Comparison of ENCODE assay signal across 8 mouse cellular contexts in genomic region chr1:179545768-179546550, GRCm38 (mm10). TPM values are rescaled to one million over a fixed set of nuclear protein-coding genes. Genes with fewer than 3 reads are reported as not detected.
DNase-seq lines count a peak whose midpoint lies in the region; ATAC-seq and TF ChIP-seq lines count a peak whose summit lies in the region.
"Not testable (repeated sequence)": the region's sequence is repeated elsewhere in the genome, so short reads cannot be mapped to it uniquely, and the experiment has no call there.

TSS of gene Tfb2m (minus strand) at chr1:179546267.
TSS of gene Cnst (plus strand) at chr1:179546370.

- not testable (repeated sequence) for TF ChIP-seq CTCF in cortical plate, adult 2 months (IDR thresholded peaks at IDR 0.05; ENCODE audit: extremely low read depth, insufficient read depth, low read length)

- H3K4me3 ChIP-seq in cortical plate, adult 2 months (ENCODE audit: insufficient read depth, low read length), result peak within 1 kb of the TSS; percentile 62

- peak; percentile 93 for ATAC-seq in activated CD4-positive, CD25-positive, alpha-beta regulatory T cell, adult 4 months
- ATAC-seq in megakaryocyte progenitor cell, adult 5-6 weeks (replicated peaks; ENCODE audit: poor library complexity), result peak; percentile 92

- not testable (repeated sequence) for TF ChIP-seq POLR2A in cortical plate, adult 2 months (IDR thresholded peaks at IDR 0.05; ENCODE audit: extremely low read depth, insufficient read depth, low read length)

- peak; percentile 95 for DNase-seq in gastrocnemius, postnatal 10 days
- peak; percentile 98 for DNase-seq in induced T-regulatory cell, adult 2 months (ENCODE audit: low read depth)
- DNase-seq in left cerebral cortex, adult 9 months (ENCODE audit: low spot score in 2 of 2), result peak; percentile 94 to 99
- DNase-seq in right cerebral cortex, postnatal 14 days, result peak; percentile 96
- DNase-seq in urinary bladder, postnatal 36 days (ENCODE audit: low spot score in 2 of 2), result peak; percentile 99

- peak within 1 kb of the TSS; percentile 55 for H3K27ac ChIP-seq in cortical plate, adult 2 months (ENCODE audit: insufficient read depth, low read length)

- not testable (repeated sequence) for H3K4me1 ChIP-seq in cortical plate, adult 2 months (ENCODE audit: control insufficient read depth, insufficient read depth, low read length)

RNA-seq across cellular contexts. Expression of gene Tfb2m, which starts in this region (rescaled TPM):
- 10 to 100 TPM; 20.1 to 27.1 TPM for polyA plus RNA-seq in activated CD4-positive, CD25-positive, alpha-beta regulatory T cell, adult 4 months (2017; shearing (Covaris generic))
- 20.6 and 21.7 TPM in 2 replicates for polyA plus RNA-seq in cortical plate, adult 2 months (2012; rRNA removed)
- 10 to 100 TPM; 22.2 to 25.9 TPM for total RNA-seq in gastrocnemius, postnatal 10 days (2021)
- total RNA-seq in megakaryocyte progenitor cell, adult 5-6 weeks (2015), result 46.2 and 50.3 TPM in 2 replicates
- 43.9 and 50.6 TPM in 2 replicates for total RNA-seq in megakaryocyte progenitor cell, adult 5-6 weeks (2017)

RNA-seq across cellular contexts. Expression of gene Cnst, which starts in this region (rescaled TPM):
- 10 to 100 TPM; 12.3 to 12.5 TPM for polyA plus RNA-seq in activated CD4-positive, CD25-positive, alpha-beta regulatory T cell, adult 4 months (2017; shearing (Covaris generic))
- polyA plus RNA-seq in cortical plate, adult 2 months (2012; rRNA removed), result 21.8 and 25.8 TPM in 2 replicates
- 10 to 100 TPM; 33.8 to 35.9 TPM for total RNA-seq in gastrocnemius, postnatal 10 days (2021)
- total RNA-seq in megakaryocyte progenitor cell, adult 5-6 weeks (2015), result 8.3 and 13.0 TPM in 2 replicates
- total RNA-seq in megakaryocyte progenitor cell, adult 5-6 weeks (2017), result 14.2 and 15.8 TPM in 2 replicates

Comparison
In these comparisons a context has a peak if more than half of its experiments do, and no peak if none do; other contexts are left out.
1. Peak in every context shown above with its lines: DNase-seq, ATAC-seq, H3K4me3 ChIP-seq and H3K27ac ChIP-seq.